Mouse (Mus musculus): Measurements from ENCODE around the gene Flrt1. TPM values are rescaled to one million over a fixed set of nuclear protein-coding genes. Genes with fewer than 3 reads are reported as not detected.
A peak's percentile ranks its signal among the peaks of the same experiment; 100 is the strongest.
"Not testable (repeated sequence)": the region's sequence is repeated elsewhere in the genome, so short reads cannot be mapped to it uniquely, and the experiment has no call there.

Flrt1 gene
- polyA plus RNA-seq, 1 experiment from 2014 or later, result 0.60 TPM

- DNase-seq (ENCODE audit: low spot score), result peak; percentile 81
- WGBS, result 1% methylated on average over 67 of the region's 72 CpGs
- Histone ChIP-seq H3K27ac (ENCODE audit: low read depth, low read length) (peak within 1 kb of the TSS; percentile 10; the same call in 1 of the 2 replicates), H3K4me3 (ENCODE audit: low read depth, low read length) (peak within 1 kb of the TSS; percentile 79), H3K9me3 (ENCODE audit: control insufficient read depth, low read length) (no peaks in the 10 kb centered on the region), H3K4me2 (peak within 1 kb of the TSS; percentile 100), H3K4me1 (replicated peaks; ENCODE audit: control insufficient read depth, insufficient read depth, low read length) (peaks cover 18% of the 10 kb centered on the region), H3K36me3 (ENCODE audit: control insufficient read depth, insufficient read depth, low read length) (no peaks in the 10 kb centered on the region), H3K27me3 (replicated peaks; ENCODE audit: control insufficient read depth, insufficient read depth, low read length) (no peaks in the 10 kb centered on the region; the same call in 1 of the 2 replicates), H3K9ac (ENCODE audit: low read depth, low read length) (peak within 1 kb of the TSS; percentile 79)
- peak; percentile 74 for ATAC-seq (replicated peaks; ENCODE audit: low FRiP score)
These were observed 49.1 kb downstream of the Flrt1 start, which contains the start of gene Macrod1 for GRCm38 (mm10) chr19:7056248-7057087. Macrod1 (plus strand) TSS chr19:7056810.

DNA sequence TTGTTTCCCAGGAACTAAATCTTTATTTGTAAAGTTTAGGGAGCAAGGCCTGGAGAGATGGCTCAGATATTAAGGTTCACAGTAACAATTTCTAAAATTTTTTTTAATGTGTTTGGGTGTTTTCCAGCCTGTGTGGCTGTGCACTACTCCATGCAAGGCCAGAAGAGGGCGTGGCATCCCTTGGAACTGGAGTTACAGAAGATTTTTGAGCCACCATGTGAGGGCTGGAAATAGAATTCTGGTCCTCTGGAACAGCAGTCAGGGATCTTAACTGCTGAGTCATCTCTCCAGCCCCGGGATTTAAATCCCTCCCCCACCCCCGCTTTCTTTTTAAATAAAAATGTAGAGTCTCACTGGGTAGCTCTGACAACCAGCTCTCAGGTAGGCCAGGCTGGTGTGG is 50.4 kb downstream of the Flrt1 start:
- H3K27ac ChIP-seq (ENCODE audit: low read depth, low read length), result no peak overlapping the region
- H3K9me3 ChIP-seq (ENCODE audit: control insufficient read depth, low read length), result no peaks in the 10 kb centered on the region
- H3K4me2 ChIP-seq, result no peak overlapping the region
- 39% methylated on average over 3 of the region's 3 CpGs for WGBS
- DNase-seq (ENCODE audit: low spot score) (no peak), ATAC-seq (replicated peaks; ENCODE audit: low FRiP score) (no peak)
- H3K4me1 ChIP-seq (replicated peaks; ENCODE audit: control insufficient read depth, insufficient read depth, low read length), result peaks cover 18% of the 10 kb centered on the region
- H3K4me3 ChIP-seq (ENCODE audit: low read depth, low read length), result no peak overlapping the region
- no peak overlapping the region for H3K9ac ChIP-seq (ENCODE audit: low read depth, low read length)
- no peaks in the 10 kb centered on the region for H3K36me3 ChIP-seq (ENCODE audit: control insufficient read depth, insufficient read depth, low read length)
- H3K27me3 ChIP-seq (replicated peaks; ENCODE audit: control insufficient read depth, insufficient read depth, low read length), result no peaks in the 10 kb centered on the region; the same call in 1 of the 2 replicates

DNA sequence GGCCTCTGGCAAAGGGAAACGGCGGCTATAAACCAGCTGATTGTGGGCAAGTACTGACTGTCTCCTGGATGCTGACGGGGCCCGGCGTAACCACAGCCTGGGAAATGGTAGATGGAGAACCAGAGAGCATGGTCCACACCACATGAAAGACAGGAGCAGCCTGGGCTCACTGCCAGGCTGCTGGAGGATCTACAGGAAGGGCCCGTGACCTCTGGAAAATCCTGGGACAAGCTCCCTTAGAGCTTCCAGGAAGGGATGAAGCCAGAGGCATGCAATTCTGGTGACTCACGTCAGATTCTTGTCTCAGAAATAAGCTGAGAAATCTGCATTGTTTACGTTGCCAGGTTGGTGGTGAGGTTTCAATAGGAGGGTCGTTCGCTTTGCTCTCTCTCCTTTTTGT is 50.8 kb downstream of the Flrt1 start:
- no peak overlapping the region for H3K9ac ChIP-seq (ENCODE audit: low read depth, low read length)
- no peaks in the 10 kb centered on the region; the same call in 1 of the 2 replicates for H3K27me3 ChIP-seq (replicated peaks; ENCODE audit: control insufficient read depth, insufficient read depth, low read length)
- peaks cover 18% of the 10 kb centered on the region for H3K4me1 ChIP-seq (replicated peaks; ENCODE audit: control insufficient read depth, insufficient read depth, low read length)
- ATAC-seq (replicated peaks; ENCODE audit: low FRiP score) (no peak), DNase-seq (ENCODE audit: low spot score) (no peak)
- no peak overlapping the region for H3K4me3 ChIP-seq (ENCODE audit: low read depth, low read length)
- H3K9me3 ChIP-seq (ENCODE audit: control insufficient read depth, low read length), result no peaks in the 10 kb centered on the region
- WGBS, result 66% methylated on average over 10 of the region's 10 CpGs
- no peaks in the 10 kb centered on the region for H3K36me3 ChIP-seq (ENCODE audit: control insufficient read depth, insufficient read depth, low read length)
- no peak overlapping the region for H3K27ac ChIP-seq (ENCODE audit: low read depth, low read length)
- H3K4me2 ChIP-seq, result no peak overlapping the region

GRCm38 (mm10) chr19:7053382-7053781 is 52.1 kb downstream of the Flrt1 start:
- ATAC-seq (replicated peaks; ENCODE audit: low FRiP score); H3K4me2 ChIP-seq; H3K27me3 ChIP-seq (replicated peaks; ENCODE audit: control insufficient read depth, insufficient read depth, low read length); H3K4me3 ChIP-seq (ENCODE audit: low read depth, low read length); H3K36me3 ChIP-seq (ENCODE audit: control insufficient read depth, insufficient read depth, low read length); DNase-seq (ENCODE audit: low spot score); H3K9ac ChIP-seq (ENCODE audit: low read depth, low read length); H3K27ac ChIP-seq (ENCODE audit: low read depth, low read length); H3K9me3 ChIP-seq (ENCODE audit: control insufficient read depth, low read length): not testable (repeated sequence)
- WGBS, result 83% methylated on average over 4 of the region's 4 CpGs
- peaks cover 18% of the 10 kb centered on the region for H3K4me1 ChIP-seq (replicated peaks; ENCODE audit: control insufficient read depth, insufficient read depth, low read length)

GRCm38 (mm10) chr19:7044706-7045105 is 60.8 kb downstream of the Flrt1 start:
- WGBS, result 44% methylated on average over 4 of the region's 4 CpGs
- H3K4me2 ChIP-seq, result no peak overlapping the region
- no peaks in the 10 kb centered on the region for H3K9me3 ChIP-seq (ENCODE audit: control insufficient read depth, low read length)
- no peak overlapping the region for H3K9ac ChIP-seq (ENCODE audit: low read depth, low read length)
- H3K4me1 ChIP-seq (replicated peaks; ENCODE audit: control insufficient read depth, insufficient read depth, low read length), result peaks cover 5% of the 10 kb centered on the region
- H3K4me3 ChIP-seq (ENCODE audit: low read depth, low read length), result no peak overlapping the region
- H3K27ac ChIP-seq (ENCODE audit: low read depth, low read length), result no peak overlapping the region
- DNase-seq (ENCODE audit: low spot score) (no peak), ATAC-seq (replicated peaks; ENCODE audit: low FRiP score) (no peak)
- no peaks in the 10 kb centered on the region for H3K27me3 ChIP-seq (replicated peaks; ENCODE audit: control insufficient read depth, insufficient read depth, low read length)
- H3K36me3 ChIP-seq (ENCODE audit: control insufficient read depth, insufficient read depth, low read length), result no peaks in the 10 kb centered on the region

DNA sequence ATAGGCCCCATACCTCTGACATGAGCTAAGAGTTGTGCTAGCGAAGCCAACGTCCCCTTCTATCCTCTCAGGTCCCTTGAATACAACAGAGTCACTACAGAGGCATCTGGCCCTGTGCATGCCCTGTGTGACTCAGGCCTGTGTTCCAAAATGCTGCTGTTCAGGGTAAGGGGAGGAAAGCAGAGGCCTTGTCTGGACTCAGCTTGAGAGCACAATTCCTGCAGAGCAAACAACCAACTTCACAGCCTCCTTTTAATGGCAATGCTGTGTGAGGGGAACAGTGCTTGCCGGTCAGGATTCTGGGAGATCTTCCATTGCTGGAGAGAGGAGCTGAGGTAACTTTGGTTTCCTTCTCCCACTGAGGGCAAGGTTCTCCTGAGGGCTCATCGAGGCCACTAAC is 61.2 kb downstream of the Flrt1 start:
- Histone ChIP-seq H3K9me3 (ENCODE audit: control insufficient read depth, low read length) (no peaks in the 10 kb centered on the region), H3K4me2 (no peak overlapping the region), H3K9ac (ENCODE audit: low read depth, low read length) (no peak overlapping the region), H3K27ac (ENCODE audit: low read depth, low read length) (no peak overlapping the region), H3K27me3 (replicated peaks; ENCODE audit: control insufficient read depth, insufficient read depth, low read length) (no peaks in the 10 kb centered on the region), H3K4me1 (replicated peaks; ENCODE audit: control insufficient read depth, insufficient read depth, low read length) (peaks cover 5% of the 10 kb centered on the region), H3K4me3 (ENCODE audit: low read depth, low read length) (no peak overlapping the region), H3K36me3 (ENCODE audit: control insufficient read depth, insufficient read depth, low read length) (no peaks in the 10 kb centered on the region)
- 72% methylated on average over 4 of the region's 4 CpGs for WGBS
- ATAC-seq (replicated peaks; ENCODE audit: low FRiP score) (no peak), DNase-seq (ENCODE audit: low spot score) (no peak)

Other genes with a start within 250 kb of the Flrt1 start
- gene Ccdc88b, start 247.5 kb downstream of the Flrt1 start, polyA plus RNA-seq (2014; fragmentation: Nextera tagmentation; extraction: Ambion mirVana), result 2.8 and 4.4 TPM in 2 replicates
- 167 and 169 TPM in 2 replicates for gene Trmt112, start 196.0 kb downstream of the Flrt1 start, polyA plus RNA-seq (2014; fragmentation: Nextera tagmentation; extraction: Ambion mirVana)
- 106 and 117 TPM in 2 replicates for gene Prdx5, start 195.6 kb downstream of the Flrt1 start, polyA plus RNA-seq (2014; fragmentation: Nextera tagmentation; extraction: Ambion mirVana)
- 4.1 and 5.9 TPM in 2 replicates for gene Esrra, start 183.9 kb downstream of the Flrt1 start, polyA plus RNA-seq (2014; fragmentation: Nextera tagmentation; extraction: Ambion mirVana)
- 0.49 and 0.91 TPM in 2 replicates for gene Catsperz, start 180.3 kb downstream of the Flrt1 start, polyA plus RNA-seq (2014; fragmentation: Nextera tagmentation; extraction: Ambion mirVana)
- 0.18 and 0.38 TPM in 2 replicates for gene Kcnk4, start 171.2 kb downstream of the Flrt1 start, polyA plus RNA-seq (2014; fragmentation: Nextera tagmentation; extraction: Ambion mirVana)
- gene Bad, start 163.9 kb downstream of the Flrt1 start, polyA plus RNA-seq (2014; fragmentation: Nextera tagmentation; extraction: Ambion mirVana), result 51.9 and 54.7 TPM in 2 replicates
- gene Gpr137, start 163.2 kb downstream of the Flrt1 start, polyA plus RNA-seq (2014; fragmentation: Nextera tagmentation; extraction: Ambion mirVana), result 18.2 and 18.9 TPM in 2 replicates
- 189 and 221 TPM in 2 replicates for gene Ppp1r14b, start 130.8 kb downstream of the Flrt1 start, polyA plus RNA-seq (2014; fragmentation: Nextera tagmentation; extraction: Ambion mirVana)
- gene Plcb3, start 129.3 kb downstream of the Flrt1 start, polyA plus RNA-seq (2014; fragmentation: Nextera tagmentation; extraction: Ambion mirVana), result 20.6 and 23.4 TPM in 2 replicates
- gene Fkbp2, start 125.2 kb downstream of the Flrt1 start, polyA plus RNA-seq (2014; fragmentation: Nextera tagmentation; extraction: Ambion mirVana), result 111 and 124 TPM in 2 replicates
- 24.3 and 28.8 TPM in 2 replicates for gene Vegfb, start 118.1 kb downstream of the Flrt1 start, polyA plus RNA-seq (2014; fragmentation: Nextera tagmentation; extraction: Ambion mirVana)
- gene Dnajc4, start 113.2 kb downstream of the Flrt1 start, polyA plus RNA-seq (2014; fragmentation: Nextera tagmentation; extraction: Ambion mirVana), result 14.0 and 14.7 TPM in 2 replicates
- gene Nudt22, start 109.6 kb downstream of the Flrt1 start, polyA plus RNA-seq (2014; fragmentation: Nextera tagmentation; extraction: Ambion mirVana), result 15.9 and 16.9 TPM in 2 replicates
- gene Trpt1, start 109.6 kb downstream of the Flrt1 start, polyA plus RNA-seq (2014; fragmentation: Nextera tagmentation; extraction: Ambion mirVana), result 3.9 and 4.9 TPM in 2 replicates
- 155 and 170 TPM in 2 replicates for gene Fermt3, start 86.3 kb downstream of the Flrt1 start, polyA plus RNA-seq (2014; fragmentation: Nextera tagmentation; extraction: Ambion mirVana)
- 356 and 387 TPM in 2 replicates for gene Stip1, start 65.8 kb downstream of the Flrt1 start, polyA plus RNA-seq (2014; fragmentation: Nextera tagmentation; extraction: Ambion mirVana)
- 5.9 and 6.7 TPM in 2 replicates for gene Macrod1, start 48.9 kb downstream of the Flrt1 start, polyA plus RNA-seq (2014; fragmentation: Nextera tagmentation; extraction: Ambion mirVana)
- 139 and 140 TPM in 2 replicates for gene Otub1, start 100.6 kb upstream of the Flrt1 start, polyA plus RNA-seq (2014; fragmentation: Nextera tagmentation; extraction: Ambion mirVana)
- gene Cox8a, start 111.9 kb upstream of the Flrt1 start, polyA plus RNA-seq (2014; fragmentation: Nextera tagmentation; extraction: Ambion mirVana), result 1,017 and 1,108 TPM in 2 replicates
- gene Naa40, start 135.5 kb upstream of the Flrt1 start, polyA plus RNA-seq (2014; fragmentation: Nextera tagmentation; extraction: Ambion mirVana), result 70.7 and 76.0 TPM in 2 replicates
- 7.5 and 8.7 TPM in 2 replicates for gene Rcor2, start 161.6 kb upstream of the Flrt1 start, polyA plus RNA-seq (2014; fragmentation: Nextera tagmentation; extraction: Ambion mirVana)
- gene Mark2, start 236.1 kb upstream of the Flrt1 start, polyA plus RNA-seq (2014; fragmentation: Nextera tagmentation; extraction: Ambion mirVana), result 45.3 and 50.3 TPM in 2 replicates

Data from liver, embryonic 11.5 days (tissue).